Mouse (Mus musculus) midbrain, embryonic 11.5 days (tissue): ENCODE data around the gene Otud4. TPM values are rescaled to one million over a fixed set of nuclear protein-coding genes. Genes with fewer than 3 reads are reported as not detected.
A peak's percentile ranks its signal among the peaks of the same experiment; 100 is the strongest.
"Not testable (repeated sequence)": the region's sequence is repeated elsewhere in the genome, so short reads cannot be mapped to it uniquely, and the experiment has no call there.

ENCODE experiments used
- ATAC-seq: fragments of 200-750 bp; cut with Nextera tagmentation; 2 replicates; pipeline ENCODE4 v1.8.0; 2017; ENCODE audit warnings: moderate TSS enrichment, moderate library complexity; ENCODE audit not compliant: low FRiP score
- DNase-seq: peaks from one replicate; pipeline ENCODE4 v3.0.0; 2015; ENCODE audit warnings: low spot score; ENCODE audit errors: missing footprints
- H3K27ac ChIP-seq: fragments of 300-500 bp; sonication (generic); 2 replicates; pipeline ENCODE4 v1.5.1; 2014; ENCODE audit warnings: low read depth, low read length
- H3K27me3 ChIP-seq: fragments of 300-500 bp; sonication (generic); 2 replicates; pipeline ENCODE4 v1.6.1; 2014; ENCODE audit warnings: mild to moderate bottlenecking, low read length, moderate library complexity, mixed read lengths; ENCODE audit not compliant: control insufficient read depth, insufficient read depth
- H3K36me3 ChIP-seq: fragments of 300-500 bp; sonication (generic); 2 replicates; pipeline ENCODE4 v1.6.1; 2014; ENCODE audit warnings: mild to moderate bottlenecking, low read length, moderate library complexity, mixed read lengths; ENCODE audit not compliant: control insufficient read depth, insufficient read depth
- H3K4me1 ChIP-seq: fragments of 300-500 bp; sonication (generic); 2 replicates; pipeline ENCODE4 v1.6.1; 2014; ENCODE audit warnings: low read length; ENCODE audit not compliant: control insufficient read depth, insufficient read depth
- H3K4me2 ChIP-seq: fragments of 300-500 bp; sonication (generic); 2 replicates; pipeline ENCODE4 v1.6.1; 2014; ENCODE audit warnings: mild to moderate bottlenecking, moderate library complexity
- H3K4me3 ChIP-seq: fragments of 300-500 bp; sonication (generic); 2 replicates; pipeline ENCODE4 v1.5.1; 2014; ENCODE audit warnings: low read depth, low read length
- H3K9ac ChIP-seq: fragments of 300-500 bp; sonication (generic); 2 replicates; pipeline ENCODE4 v1.6.1; 2014; ENCODE audit warnings: low read length
- H3K9me3 ChIP-seq: fragments of 300-500 bp; sonication (generic); 2 replicates; pipeline ENCODE4 v1.6.1; 2016; ENCODE audit warnings: low read length; ENCODE audit not compliant: control insufficient read depth
- WGBS: fragments of 180-500 bp; shearing (Covaris S2); extraction: QIAGEN DNeasy Blood & Tissue Kit; methylation state at CpG from one replicate; pipeline ENCODE4 v1.1.7; 2014; 5-methylcytosine and 5-hydroxymethylcytosine counted together
- polyA plus RNA-seq: library from polyadenylated mRNA; unstranded; fragments of >200 nt; fragmentation: Nextera tagmentation; extraction: Ambion mirVana; gene quantifications from 2 replicates; pipeline ENCODE4 v1.2.1, GENCODE M21; 2014

Otud4 gene
- polyA plus RNA-seq, 1 experiment from 2014 or later: 22.7 TPM

DNA sequence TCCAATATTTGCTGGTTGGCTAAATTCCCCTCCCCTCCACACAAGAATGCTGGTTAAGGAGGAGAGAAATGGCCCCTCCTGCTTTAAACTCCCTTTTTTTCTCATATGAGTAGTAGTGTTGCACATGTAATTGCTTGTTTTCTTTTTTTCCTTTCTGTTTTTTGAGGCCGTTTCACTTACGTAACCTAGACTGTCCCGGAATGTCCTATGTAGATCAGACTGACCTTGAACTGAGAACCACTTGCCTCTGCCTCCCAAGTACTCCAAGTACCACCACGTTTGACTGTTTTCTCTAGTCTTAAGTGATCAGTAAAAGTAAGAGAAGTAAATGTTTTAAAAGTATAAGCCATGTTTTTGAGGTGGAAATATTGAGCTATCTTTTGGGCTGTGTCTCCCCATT lies 14.3 kb downstream of the Otud4 start:
- no peak overlapping the region for H3K4me2 ChIP-seq
- no peaks in the 10 kb centered on the region for H3K4me1 ChIP-seq
- no peak overlapping the region for H3K4me3 ChIP-seq
- no peaks in the 10 kb centered on the region for H3K36me3 ChIP-seq
- H3K9ac ChIP-seq: no peak overlapping the region
- H3K27me3 ChIP-seq: no peaks in the 10 kb centered on the region
- H3K9me3 ChIP-seq: no peaks in the 10 kb centered on the region
- no peak for ATAC-seq
- no peak overlapping the region for H3K27ac ChIP-seq
- WGBS: 95% methylated on average over 4 of the region's 4 CpGs
- no peak for DNase-seq

DNA sequence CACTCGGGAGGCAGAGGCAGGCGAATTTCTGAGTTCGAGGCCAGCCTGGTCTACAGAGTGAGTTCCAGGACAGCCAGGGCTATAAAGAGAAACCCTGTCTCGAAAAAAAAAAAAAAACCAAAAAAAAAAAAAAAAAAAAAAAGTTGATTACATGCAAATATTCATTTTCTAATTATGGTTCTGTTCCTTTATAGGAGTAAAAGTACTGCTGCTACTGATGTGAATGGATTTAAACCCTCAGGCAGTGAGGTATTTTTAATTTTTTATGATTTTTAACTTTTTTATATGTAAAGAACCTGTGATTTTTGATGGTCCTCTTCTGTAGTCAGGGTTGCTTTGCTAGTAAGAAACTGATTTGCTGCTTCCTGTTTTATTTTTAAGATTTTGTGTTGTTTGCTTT lies 19.3 kb downstream of the Otud4 start:
- 91% methylated on average over 4 of the region's 4 CpGs for WGBS
- not testable (repeated sequence) for H3K27me3 ChIP-seq, H3K4me3 ChIP-seq, DNase-seq, H3K4me1 ChIP-seq, H3K27ac ChIP-seq, ATAC-seq, H3K4me2 ChIP-seq, H3K9me3 ChIP-seq, H3K36me3 ChIP-seq, H3K9ac ChIP-seq

DNA sequence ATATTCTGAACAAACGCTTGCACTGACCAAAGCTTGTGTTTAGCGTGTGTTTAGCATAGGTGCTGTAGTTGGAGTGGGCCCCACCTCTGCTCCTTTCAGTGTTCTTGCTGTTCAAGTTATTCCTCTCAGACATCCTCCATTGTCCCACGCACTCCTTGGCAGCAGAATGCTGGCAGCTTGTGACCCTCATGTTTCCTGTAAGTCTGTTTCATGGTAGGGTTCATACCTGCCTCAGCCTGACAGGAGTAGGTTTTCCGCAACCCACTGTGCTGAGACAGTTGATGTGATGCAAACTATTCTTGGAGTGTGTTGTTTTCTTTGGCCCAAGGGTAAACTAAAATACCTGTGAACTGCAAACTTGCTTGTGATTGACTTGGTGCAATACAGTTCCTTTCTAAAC lies 37.0 kb downstream of the Otud4 start:
- WGBS: 90% methylated on average over 4 of the region's 4 CpGs
- H3K9ac ChIP-seq: no peak overlapping the region
- H3K27me3 ChIP-seq: no peaks in the 10 kb centered on the region
- no peak for DNase-seq
- peaks cover 12% of the 10 kb centered on the region for H3K36me3 ChIP-seq
- no peak overlapping the region for H3K27ac ChIP-seq
- H3K4me1 ChIP-seq: no peaks in the 10 kb centered on the region
- H3K4me2 ChIP-seq: no peak overlapping the region
- no peak overlapping the region for H3K4me3 ChIP-seq
- ATAC-seq: no peak
- H3K9me3 ChIP-seq: no peaks in the 10 kb centered on the region

DNA sequence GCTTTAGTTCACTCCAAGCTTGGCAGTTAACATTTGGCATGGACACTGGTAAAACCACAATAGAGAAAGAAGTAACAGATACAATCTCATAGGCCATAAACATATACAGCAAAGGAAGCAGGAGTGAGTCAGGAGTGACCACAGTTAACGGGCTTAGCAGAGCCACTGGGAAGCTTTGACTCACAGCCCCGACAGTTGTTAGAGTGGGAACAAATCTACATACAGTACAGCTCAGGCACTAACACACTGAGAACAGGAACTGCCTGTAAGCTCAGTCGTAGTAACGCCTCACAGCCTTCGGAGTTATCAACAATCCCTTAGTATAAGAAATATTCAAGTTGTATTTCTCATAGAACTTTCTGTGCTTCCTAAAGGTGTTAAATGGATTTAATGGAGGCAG lies 39.6 kb downstream of the Otud4 start:
- Histone ChIP-seq H3K4me3 (no peak overlapping the region), H3K4me1 (no peaks in the 10 kb centered on the region), H3K27ac (no peak overlapping the region), H3K4me2 (no peak overlapping the region), H3K27me3 (no peaks in the 10 kb centered on the region), H3K9ac (no peak overlapping the region), H3K9me3 (no peaks in the 10 kb centered on the region), H3K36me3 (peaks cover 2% of the 10 kb centered on the region; the same call in 1 of the 2 replicates)
- DNase-seq: no peak
- WGBS: 69% methylated on average over 5 of the region's 5 CpGs
- ATAC-seq: no peak

DNA sequence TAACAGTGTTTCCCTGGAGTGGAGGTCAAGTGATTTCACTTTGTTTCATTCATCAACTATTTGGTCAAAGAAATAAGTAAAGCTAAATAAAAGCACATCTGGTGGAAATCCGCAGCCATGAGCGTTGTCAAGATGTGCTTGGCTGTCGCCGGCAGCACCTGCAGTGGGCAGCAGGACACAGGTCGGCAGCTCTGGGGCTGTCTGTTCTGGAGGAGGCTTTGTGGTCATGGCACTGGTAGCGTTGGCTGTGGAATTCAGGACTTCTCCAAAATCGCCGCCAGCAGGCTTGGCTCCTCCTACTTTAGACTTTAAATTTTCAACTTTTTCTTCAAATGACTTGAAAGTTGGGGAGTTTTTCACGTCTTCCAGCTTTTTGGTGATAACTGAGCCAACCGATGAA lies 40.7 kb downstream of the Otud4 start:
- H3K36me3 ChIP-seq, H3K27ac ChIP-seq, H3K4me1 ChIP-seq, ATAC-seq, H3K27me3 ChIP-seq, H3K4me3 ChIP-seq, H3K9ac ChIP-seq, DNase-seq, H3K9me3 ChIP-seq: not testable (repeated sequence)
- WGBS: 41% methylated on average over 10 of the region's 10 CpGs
- peak overlapping the region; percentile 45 for H3K4me2 ChIP-seq

DNA sequence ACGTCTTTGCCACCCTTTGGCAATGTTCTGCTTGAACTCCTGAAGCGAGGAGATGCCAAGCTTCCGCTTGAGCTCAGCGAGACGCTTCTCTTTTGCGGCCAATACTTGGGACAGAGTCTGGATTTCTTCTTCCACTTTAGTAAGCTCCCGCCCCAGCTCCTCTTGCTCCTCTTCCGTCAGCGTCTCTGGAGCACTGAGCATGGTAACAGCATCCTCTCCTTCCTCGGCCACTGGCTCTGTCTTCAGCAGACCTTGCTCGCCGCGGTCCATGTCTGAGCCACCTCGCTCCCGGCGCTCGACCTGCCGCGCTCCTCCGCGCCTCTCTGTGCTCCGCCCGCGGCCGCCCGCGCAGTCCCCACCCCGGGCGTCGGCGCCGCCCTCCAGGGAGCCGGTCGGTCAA lies 41.1 kb downstream of the Otud4 start:
- Histone ChIP-seq H3K27me3 (no peaks in the 10 kb centered on the region), H3K36me3 (peaks cover 4% of the 10 kb centered on the region; the same call in 1 of the 2 replicates), H3K9ac (no peak overlapping the region; the same call in 1 of the 2 replicates), H3K4me2 (peak overlapping the region; percentile 45), H3K27ac (no peak overlapping the region), H3K4me3 (peak overlapping the region; percentile 10; the same call in 1 of the 2 replicates), H3K4me1 (no peaks in the 10 kb centered on the region), H3K9me3 (no peaks in the 10 kb centered on the region)
- ATAC-seq (peak; percentile 73), DNase-seq (peak; percentile 91)
- 9% methylated on average over 34 of the region's 34 CpGs for WGBS

DNA sequence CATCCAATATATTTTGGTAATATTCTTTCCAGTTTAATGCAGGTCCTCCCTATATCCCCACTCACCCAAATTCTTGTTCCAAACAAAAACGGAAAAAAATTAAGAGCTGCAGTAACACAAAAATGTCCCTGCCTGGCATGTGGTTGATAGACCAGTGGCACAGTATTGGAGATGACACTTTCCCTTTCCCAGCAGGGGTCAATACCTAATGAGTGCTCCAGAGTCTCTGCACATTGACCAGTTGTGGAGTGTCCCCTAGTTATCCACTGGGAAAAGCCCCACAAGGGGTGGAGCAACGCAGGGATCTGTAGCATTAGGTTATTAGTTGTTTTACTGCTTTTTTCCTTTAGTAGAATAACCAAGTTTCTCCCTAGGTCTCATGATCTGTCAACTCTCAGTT lies 41.5 kb downstream of the Otud4 start:
- H3K27ac ChIP-seq: no peak overlapping the region
- H3K9me3 ChIP-seq: no peaks in the 10 kb centered on the region
- H3K4me1 ChIP-seq: no peaks in the 10 kb centered on the region
- 35% methylated on average over 2 of the region's 2 CpGs for WGBS
- H3K27me3 ChIP-seq: no peaks in the 10 kb centered on the region
- ATAC-seq (peak; percentile 74), DNase-seq (no peak)
- no peak overlapping the region; the same call in 1 of the 2 replicates for H3K9ac ChIP-seq
- H3K4me3 ChIP-seq: peak overlapping the region; percentile 10; the same call in 1 of the 2 replicates
- peaks cover 4% of the 10 kb centered on the region; the same call in 1 of the 2 replicates for H3K36me3 ChIP-seq
- H3K4me2 ChIP-seq: peak overlapping the region; percentile 45

DNA sequence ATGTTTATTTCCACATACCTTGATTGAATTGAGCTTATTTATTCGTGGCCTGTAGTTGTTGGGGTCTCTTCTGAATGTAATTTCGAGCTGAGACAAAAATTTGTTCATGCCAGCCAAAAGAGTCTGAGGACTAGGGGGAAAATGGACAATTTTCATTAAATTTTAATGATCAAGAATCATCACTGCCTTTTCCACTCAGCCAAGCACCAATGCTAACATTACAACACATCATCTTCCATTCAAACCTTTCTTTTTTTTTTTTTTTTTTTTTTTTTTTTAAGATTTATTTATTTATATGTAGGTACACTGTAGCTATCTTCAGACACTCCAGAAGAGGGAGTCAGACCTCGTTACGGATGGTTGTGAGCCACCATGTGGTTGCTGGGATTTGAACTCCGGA lies 46.5 kb downstream of the Otud4 start:
- ATAC-seq, H3K9me3 ChIP-seq, H3K9ac ChIP-seq, H3K4me1 ChIP-seq, H3K4me3 ChIP-seq, H3K27me3 ChIP-seq, H3K27ac ChIP-seq, H3K4me2 ChIP-seq, DNase-seq: not testable (repeated sequence)
- WGBS: 91% methylated on average over 3 of the region's 5 CpGs
- peaks cover 18% of the 10 kb centered on the region for H3K36me3 ChIP-seq

DNA sequence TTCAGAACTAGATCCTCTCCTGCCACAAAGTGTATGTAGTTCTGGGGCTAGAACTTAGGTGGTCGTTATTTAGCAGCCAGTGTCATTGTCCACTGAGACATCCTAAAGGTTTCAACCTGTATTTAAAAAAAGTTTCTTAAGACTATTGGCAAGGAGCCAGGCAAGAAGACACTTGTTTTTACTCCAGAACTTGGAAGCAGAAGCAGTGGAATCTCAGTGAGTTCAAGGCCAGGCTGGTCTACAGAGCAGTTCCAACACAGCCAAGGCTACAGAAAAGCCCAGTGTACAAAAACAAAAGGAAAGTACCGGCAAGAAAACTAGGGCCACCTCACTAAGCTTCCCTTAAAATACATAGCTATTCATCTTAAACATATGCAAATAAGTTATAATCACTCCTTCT lies 53.1 kb downstream of the Otud4 start:
- H3K36me3 ChIP-seq: peaks cover 22% of the 10 kb centered on the region
- no peaks in the 10 kb centered on the region for H3K27me3 ChIP-seq
- 92% methylated on average over 2 of the region's 2 CpGs for WGBS
- no peak overlapping the region for H3K4me3 ChIP-seq
- no peak overlapping the region for H3K4me2 ChIP-seq
- ATAC-seq (no peak), DNase-seq (no peak)
- no peaks in the 10 kb centered on the region for H3K9me3 ChIP-seq
- no peaks in the 10 kb centered on the region for H3K4me1 ChIP-seq
- H3K27ac ChIP-seq: no peak overlapping the region
- no peak overlapping the region for H3K9ac ChIP-seq
